Mouse (Mus musculus) liver, embryonic 15.5 days (tissue): ENCODE data around the gene Syf2. TPM values are rescaled to one million over a fixed set of nuclear protein-coding genes. Genes with fewer than 3 reads are reported as not detected.
"Not testable (repeated sequence)": the region's sequence is repeated elsewhere in the genome, so short reads cannot be mapped to it uniquely, and the experiment has no call there.

Experiments
- ATAC-seq: fragments of 200-750 bp; cut with Nextera tagmentation; 2 replicates; pipeline ENCODE4 v1.8.0; 2017; ENCODE audit warnings: moderate number of reproducible peaks, mild to moderate bottlenecking, moderate library complexity; ENCODE audit not compliant: insufficient read depth
- H3K27ac ChIP-seq: fragments of 300-500 bp; sonication (generic); replicated peaks from 2 replicates; pipeline ENCODE4 v1.5.1; 2015; ENCODE audit warnings: mild to moderate bottlenecking, inconsistent platforms
- H3K27me3 ChIP-seq: fragments of 300-500 bp; sonication (generic); 2 replicates; pipeline ENCODE4 v1.6.1; 2015; ENCODE audit warnings: mild to moderate bottlenecking, inconsistent platforms
- H3K36me3 ChIP-seq: fragments of 300-500 bp; sonication (generic); replicated peaks from 2 replicates; pipeline ENCODE4 v1.6.1; 2015; ENCODE audit warnings: moderate library complexity, mild to moderate bottlenecking, inconsistent platforms
- H3K4me1 ChIP-seq: fragments of 300-500 bp; sonication (generic); replicated peaks from 2 replicates; pipeline ENCODE4 v1.6.1; 2015; ENCODE audit warnings: inconsistent platforms
- H3K4me2 ChIP-seq: fragments of 300-500 bp; sonication (generic); 2 replicates; pipeline ENCODE4 v1.6.1; 2015; ENCODE audit warnings: moderate library complexity, mild to moderate bottlenecking, inconsistent platforms
- H3K4me3 ChIP-seq: fragments of 300-500 bp; sonication (generic); replicated peaks from 2 replicates; pipeline ENCODE4 v1.5.1; 2015; ENCODE audit warnings: mild to moderate bottlenecking, inconsistent platforms
- H3K9ac ChIP-seq: fragments of 300-500 bp; sonication (generic); 2 replicates; pipeline ENCODE4 v1.6.1; 2015; ENCODE audit warnings: moderate library complexity, mild to moderate bottlenecking, inconsistent platforms
- H3K9me3 ChIP-seq: fragments of 300-500 bp; sonication (generic); replicated peaks from 2 replicates; pipeline ENCODE4 v1.6.1; 2016; ENCODE audit warnings: inconsistent platforms
- WGBS: fragments of 180-500 bp; shearing (Covaris S2); methylation state at CpG from one replicate; pipeline ENCODE4 v1.1.7; 2015; ENCODE audit warnings: mixed read lengths; ENCODE audit not compliant: insufficient replicate concordance; 5-methylcytosine and 5-hydroxymethylcytosine counted together
- polyA plus RNA-seq: library from polyadenylated mRNA; unstranded; fragments of >200 nt; fragmentation: Nextera tagmentation; extraction: Ambion mirVana; gene quantifications from 2 replicates; pipeline ENCODE4 v1.2.1, GENCODE M21; 2015

Syf2 gene
- 46.4 and 50.2 TPM in 2 replicates for polyA plus RNA-seq

GRCm38 (mm10) chr4:134930684-134931481 lies at the start of gene Syf2:
TSS of gene Syf2 (plus strand) at chr4:134930898.
- H3K27ac ChIP-seq: peak within 1 kb of the TSS; percentile 100
- peaks cover 57% of the 10 kb centered on the region for H3K4me1 ChIP-seq
- H3K4me2 ChIP-seq: peak within 1 kb of the TSS; percentile 79
- no peaks in the 10 kb centered on the region for H3K9me3 ChIP-seq
- peak within 1 kb of the TSS; percentile 97 for H3K4me3 ChIP-seq
- under 1% methylated on average over 68 of the region's 68 CpGs for WGBS
- peak; percentile 95 for ATAC-seq
- H3K27me3 ChIP-seq: no peaks in the 10 kb centered on the region
- peaks cover 79% of the 10 kb centered on the region for H3K36me3 ChIP-seq
- peak within 1 kb of the TSS; percentile 92 for H3K9ac ChIP-seq

- Histone ChIP-seq H3K9ac (no peak overlapping the region), H3K36me3 (peaks cover 97% of the 10 kb centered on the region), H3K4me3 (no peak overlapping the region), H3K4me1 (peaks cover 32% of the 10 kb centered on the region), H3K9me3 (no peaks in the 10 kb centered on the region), H3K4me2 (no peak overlapping the region), H3K27ac (no peak overlapping the region; the same call in 1 of the 2 replicates), H3K27me3 (no peaks in the 10 kb centered on the region)
- ATAC-seq: 0 out of 2 replicates have a peak, but pooled peaks have one; percentile 26
- 21% methylated on average over 7 of the region's 7 CpGs for WGBS
Measured at GRCm38 (mm10) chr4:134883266-134883665, 47.4 kb upstream of the Syf2 start.

GRCm38 (mm10) chr4:134883808-134884207 lies 46.9 kb upstream of the Syf2 start:
- H3K9me3 ChIP-seq: no peaks in the 10 kb centered on the region
- peaks cover 97% of the 10 kb centered on the region for H3K36me3 ChIP-seq
- no peak overlapping the region for H3K27ac ChIP-seq
- 83% methylated on average over 10 of the region's 10 CpGs for WGBS
- H3K4me1 ChIP-seq: peaks cover 27% of the 10 kb centered on the region
- H3K9ac ChIP-seq: no peak overlapping the region; the same call in 1 of the 2 replicates
- H3K4me2 ChIP-seq: no peak overlapping the region
- no peaks in the 10 kb centered on the region for H3K27me3 ChIP-seq
- no peak overlapping the region for H3K4me3 ChIP-seq
- no peak for ATAC-seq

DNA sequence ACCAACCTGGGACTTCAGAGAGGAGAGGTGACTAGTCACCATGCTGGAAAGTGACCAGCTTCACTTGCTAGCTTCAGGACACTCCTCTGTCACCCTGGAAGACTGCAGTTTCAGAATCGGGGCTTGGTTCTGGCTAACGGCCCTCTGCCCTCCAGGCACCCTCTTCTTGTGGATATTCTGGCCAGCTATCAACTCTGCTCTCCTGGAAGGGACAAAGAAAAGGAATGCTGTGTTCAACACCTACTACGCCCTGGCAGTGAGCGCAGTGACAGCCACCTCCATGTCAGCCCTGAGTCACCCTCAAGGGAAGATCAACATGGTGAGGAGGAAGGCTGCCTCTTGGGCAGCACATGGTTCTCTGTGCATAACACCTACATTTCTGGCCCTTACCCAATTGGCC lies 46.3 kb upstream of the Syf2 start:
- Histone ChIP-seq H3K27ac (no peak overlapping the region), H3K4me2 (no peak overlapping the region), H3K9ac (no peak overlapping the region), H3K4me3 (no peak overlapping the region), H3K4me1 (peaks cover 22% of the 10 kb centered on the region), H3K9me3 (no peaks in the 10 kb centered on the region), H3K27me3 (no peaks in the 10 kb centered on the region), H3K36me3 (peaks cover 97% of the 10 kb centered on the region)
- no peak for ATAC-seq
- WGBS: 93% methylated on average over 4 of the region's 4 CpGs

- no peaks in the 10 kb centered on the region for H3K4me1 ChIP-seq
- H3K4me2 ChIP-seq: no peak overlapping the region
- H3K9me3 ChIP-seq: no peaks in the 10 kb centered on the region
- no peak overlapping the region for H3K9ac ChIP-seq
- no peak for ATAC-seq
- no peaks in the 10 kb centered on the region for H3K27me3 ChIP-seq
- no peak overlapping the region for H3K4me3 ChIP-seq
- peaks cover 100% of the 10 kb centered on the region for H3K36me3 ChIP-seq
- H3K27ac ChIP-seq: no peak overlapping the region
- 82% methylated on average over 6 of the region's 6 CpGs for WGBS
Measured at GRCm38 (mm10) chr4:134892096-134892495, 38.6 kb upstream of the Syf2 start.

GRCm38 (mm10) chr4:134897256-134897655 lies 33.4 kb upstream of the Syf2 start:
- H3K4me3 ChIP-seq: no peak overlapping the region
- H3K9me3 ChIP-seq: no peaks in the 10 kb centered on the region
- no peaks in the 10 kb centered on the region for H3K4me1 ChIP-seq
- H3K9ac ChIP-seq: no peak overlapping the region
- ATAC-seq: no peak
- no peak overlapping the region for H3K27ac ChIP-seq
- peaks cover 100% of the 10 kb centered on the region for H3K36me3 ChIP-seq
- no peaks in the 10 kb centered on the region for H3K27me3 ChIP-seq
- WGBS: 90% methylated on average over 6 of the region's 6 CpGs
- H3K4me2 ChIP-seq: no peak overlapping the region

DNA sequence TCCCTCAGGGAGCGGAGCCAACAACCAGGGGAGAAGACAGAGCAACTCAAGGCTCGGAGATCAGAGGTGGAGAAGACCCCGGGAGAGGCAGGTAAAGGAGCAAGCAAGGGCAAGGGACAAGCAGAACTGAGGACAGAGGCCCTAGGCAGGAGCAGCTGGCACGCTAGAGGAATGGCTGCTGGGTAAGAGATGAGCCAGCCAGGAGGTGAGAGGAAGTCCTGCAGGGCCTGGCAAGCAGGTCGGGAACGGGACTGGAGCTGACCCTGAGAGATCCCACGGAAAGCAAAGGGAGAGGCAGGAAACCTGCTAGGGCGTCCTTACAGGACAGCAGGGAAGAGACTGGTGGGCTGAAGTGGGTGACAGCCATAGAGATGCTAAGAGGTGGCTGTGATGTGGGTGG lies 29.6 kb upstream of the Syf2 start:
- Histone ChIP-seq H3K9me3 (no peaks in the 10 kb centered on the region), H3K27me3 (no peaks in the 10 kb centered on the region), H3K36me3 (peaks cover 100% of the 10 kb centered on the region), H3K9ac (no peak overlapping the region), H3K4me1 (no peaks in the 10 kb centered on the region), H3K4me3 (no peak overlapping the region), H3K4me2 (no peak overlapping the region), H3K27ac (no peak overlapping the region)
- 89% methylated on average over 8 of the region's 8 CpGs for WGBS
- ATAC-seq: no peak

DNA sequence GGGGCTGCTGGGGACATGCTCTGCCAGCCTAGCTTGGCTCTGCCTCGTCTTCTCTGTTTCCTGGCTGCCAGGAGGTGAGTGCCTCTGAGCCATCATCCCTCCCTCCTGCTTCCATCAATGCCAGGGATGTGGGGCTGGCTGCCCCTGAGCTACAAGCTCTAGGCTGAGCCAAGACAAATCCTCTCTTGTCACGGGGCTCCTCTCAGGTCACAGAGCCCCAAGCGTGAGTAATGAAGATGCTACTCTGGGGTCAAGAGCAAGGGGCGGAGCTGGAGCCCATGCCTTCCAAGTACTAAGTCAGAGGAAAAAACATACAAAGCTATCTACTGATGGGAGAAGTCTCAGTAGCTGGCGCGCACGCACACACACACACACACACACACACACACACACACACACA lies 27.7 kb upstream of the Syf2 start:
- H3K27me3 ChIP-seq: no peaks in the 10 kb centered on the region
- no peak overlapping the region for H3K27ac ChIP-seq
- no peak overlapping the region for H3K9ac ChIP-seq
- no peaks in the 10 kb centered on the region for H3K9me3 ChIP-seq
- H3K36me3 ChIP-seq: peaks cover 100% of the 10 kb centered on the region
- WGBS: 84% methylated on average over 7 of the region's 7 CpGs
- peaks cover 4% of the 10 kb centered on the region; the same call in 1 of the 2 replicates for H3K4me1 ChIP-seq
- no peak overlapping the region for H3K4me2 ChIP-seq
- H3K4me3 ChIP-seq: no peak overlapping the region
- no peak for ATAC-seq

- not testable (repeated sequence) for H3K4me2 ChIP-seq, H3K4me3 ChIP-seq, H3K27ac ChIP-seq, H3K9ac ChIP-seq, H3K9me3 ChIP-seq, ATAC-seq, H3K27me3 ChIP-seq
- Histone ChIP-seq H3K36me3 (peaks cover 64% of the 10 kb centered on the region), H3K4me1 (peaks cover 26% of the 10 kb centered on the region)
- 94% methylated on average over 7 of the region's 8 CpGs for WGBS
Measured at GRCm38 (mm10) chr4:134911406-134911805, 19.3 kb upstream of the Syf2 start.

GRCm38 (mm10) chr4:134913413-134913812 lies 17.3 kb upstream of the Syf2 start:
- Histone ChIP-seq H3K4me3 (peak overlapping the region; percentile 82), H3K36me3 (peaks cover 44% of the 10 kb centered on the region), H3K9me3 (no peaks in the 10 kb centered on the region), H3K4me2 (peak overlapping the region; percentile 78), H3K27me3 (no peaks in the 10 kb centered on the region), H3K4me1 (peaks cover 43% of the 10 kb centered on the region), H3K27ac (peak overlapping the region; percentile 100), H3K9ac (peak overlapping the region; percentile 84; the same call in 1 of the 2 replicates)
- ATAC-seq: no peak
- WGBS: 26% methylated on average over 3 of the region's 3 CpGs

- Histone ChIP-seq H3K9ac (peak overlapping the region; percentile 84), H3K4me2 (peak overlapping the region; percentile 78), H3K36me3 (peaks cover 35% of the 10 kb centered on the region), H3K27me3 (no peaks in the 10 kb centered on the region), H3K9me3 (no peaks in the 10 kb centered on the region), H3K27ac (peak overlapping the region; percentile 100), H3K4me1 (peaks cover 50% of the 10 kb centered on the region), H3K4me3 (peak overlapping the region; percentile 82)
- WGBS: under 1% methylated on average over 43 of the region's 43 CpGs
- ATAC-seq: peak; percentile 82
Measured at GRCm38 (mm10) chr4:134914122-134914863, 16.4 kb upstream of the Syf2 start.
